Mouse (Mus musculus) forebrain, embryonic 16.5 days (tissue): ENCODE results near the gene Scn3a. TPM values are rescaled to one million over a fixed set of nuclear protein-coding genes. Genes with fewer than 3 reads are reported as not detected.
"Not testable (repeated sequence)": the region's sequence is repeated elsewhere in the genome, so short reads cannot be mapped to it uniquely, and the experiment has no call there.

Experiments used
- ATAC-seq: fragments of 200-750 bp; cut with Nextera tagmentation; 2 replicates; pipeline ENCODE4 v1.8.0; 2017; ENCODE audit warnings: mild to moderate bottlenecking, moderate library complexity
- H3K27ac ChIP-seq: fragments of 300-500 bp; sonication (generic); 2 replicates; pipeline ENCODE4 v1.5.1; 2014; ENCODE audit warnings: low read length, control low read depth
- H3K27me3 ChIP-seq: fragments of 300-500 bp; sonication (generic); replicated peaks from 2 replicates; pipeline ENCODE4 v1.6.1; 2014; ENCODE audit warnings: low read length; ENCODE audit not compliant: control insufficient read depth, insufficient read depth
- H3K36me3 ChIP-seq: fragments of 300-500 bp; sonication (generic); 2 replicates; pipeline ENCODE4 v1.6.1; 2014; ENCODE audit not compliant: control insufficient read depth, insufficient read depth
- H3K4me1 ChIP-seq: fragments of 300-500 bp; sonication (generic); replicated peaks from 2 replicates; pipeline ENCODE4 v1.6.1; 2014; ENCODE audit warnings: low read length; ENCODE audit not compliant: control insufficient read depth, insufficient read depth
- H3K4me2 ChIP-seq: fragments of 300-500 bp; sonication (generic); 2 replicates; pipeline ENCODE4 v1.6.1; 2014; ENCODE audit warnings: mild to moderate bottlenecking, low read length, control low read depth
- H3K4me3 ChIP-seq: fragments of 300-500 bp; sonication (generic); replicated peaks from 2 replicates; pipeline ENCODE4 v1.5.1; 2014; ENCODE audit warnings: mild to moderate bottlenecking, low read length, control low read depth
- H3K9ac ChIP-seq: fragments of 300-500 bp; sonication (generic); replicated peaks from 2 replicates; pipeline ENCODE4 v1.6.1; 2014; ENCODE audit warnings: low read depth, low read length, control low read depth
- H3K9me3 ChIP-seq: fragments of 300-500 bp; sonication (generic); 2 replicates; pipeline ENCODE4 v1.6.1; 2016; ENCODE audit warnings: low read length; ENCODE audit not compliant: control insufficient read depth
- WGBS: fragments of 180-500 bp; shearing (Covaris S2); extraction: QIAGEN DNeasy Blood & Tissue Kit; methylation state at CpG from one replicate; pipeline ENCODE4 v1.1.7; 2014; 5-methylcytosine and 5-hydroxymethylcytosine counted together
- polyA plus RNA-seq: library from polyadenylated mRNA; unstranded; fragments of >200 nt; fragmentation: Nextera tagmentation; extraction: Ambion mirVana; gene quantifications from 2 replicates; pipeline ENCODE4 v1.2.1, GENCODE M21; 2015

Gene Scn3a
- polyA plus RNA-seq, 1 experiment from 2014 or later = 57.4 TPM

DNA sequence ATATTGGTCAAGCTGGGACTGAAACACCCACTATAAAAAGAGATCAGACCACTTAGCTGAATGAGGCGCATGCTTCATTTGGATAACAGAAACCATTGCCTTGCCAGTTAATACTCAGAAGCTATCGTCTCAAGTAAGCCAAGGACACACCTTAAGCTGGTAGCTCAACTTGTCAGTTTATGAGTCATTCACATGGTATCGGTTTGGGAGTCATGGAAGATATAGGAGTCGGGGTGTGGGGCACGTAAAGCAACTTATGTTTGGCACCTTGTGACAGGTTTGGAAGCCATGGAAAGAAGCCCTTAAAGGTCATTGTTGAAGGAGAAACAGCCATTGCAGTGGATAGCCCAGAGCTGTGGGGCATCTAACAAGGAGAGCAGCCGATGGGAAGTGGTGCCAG is 113.7 kb downstream of the Scn3a start:
- H3K36me3 ChIP-seq = no peaks in the 10 kb centered on the region
- ATAC-seq = no peak
- H3K27me3 ChIP-seq = no peaks in the 10 kb centered on the region
- H3K4me2 ChIP-seq = no peak overlapping the region
- peaks cover 3% of the 10 kb centered on the region; the same call in 1 of the 2 replicates for H3K4me1 ChIP-seq
- H3K27ac ChIP-seq = no peak overlapping the region
- H3K4me3 ChIP-seq = no peak overlapping the region
- H3K9ac ChIP-seq = no peak overlapping the region
- 95% methylated on average over 6 of the region's 6 CpGs for WGBS
- H3K9me3 ChIP-seq = no peaks in the 10 kb centered on the region

DNA sequence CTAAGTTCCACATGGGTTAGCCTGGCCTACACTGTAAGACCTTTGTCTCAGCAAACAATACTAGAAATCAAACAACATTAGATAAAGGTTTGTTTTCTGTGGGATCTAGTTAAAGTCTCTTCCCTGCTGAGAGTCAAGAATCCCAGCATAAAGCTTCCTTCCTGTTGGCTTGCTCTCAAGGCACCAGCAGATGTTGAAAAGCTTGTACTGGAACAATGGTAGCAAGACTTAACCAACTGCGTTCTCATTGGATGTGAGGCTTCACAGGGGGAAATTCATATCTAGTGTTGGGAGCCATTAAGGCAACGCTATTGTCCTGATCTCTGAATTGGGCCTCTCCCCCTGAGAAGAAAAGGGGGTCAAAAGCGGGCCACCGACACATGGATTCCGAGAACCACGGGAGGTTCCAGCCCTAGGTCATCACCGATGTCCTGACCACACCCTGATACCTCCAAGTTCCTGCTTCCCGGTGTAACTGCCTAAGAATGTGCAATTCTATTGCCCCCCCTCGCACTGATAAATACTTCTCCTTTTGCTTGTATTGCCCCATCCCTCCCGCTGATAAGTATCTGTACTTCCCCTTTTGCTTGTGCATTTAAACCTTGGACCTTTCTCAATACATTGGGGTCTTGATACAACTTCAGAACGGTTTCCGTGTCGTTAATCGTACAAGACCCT is 115.9 kb downstream of the Scn3a start:
- H3K4me1 ChIP-seq, H3K9ac ChIP-seq, ATAC-seq, H3K4me2 ChIP-seq, H3K4me3 ChIP-seq, H3K27me3 ChIP-seq, H3K36me3 ChIP-seq, H3K9me3 ChIP-seq, H3K27ac ChIP-seq: not testable (repeated sequence)
- 94% methylated on average over 12 of the region's 14 CpGs for WGBS

DNA sequence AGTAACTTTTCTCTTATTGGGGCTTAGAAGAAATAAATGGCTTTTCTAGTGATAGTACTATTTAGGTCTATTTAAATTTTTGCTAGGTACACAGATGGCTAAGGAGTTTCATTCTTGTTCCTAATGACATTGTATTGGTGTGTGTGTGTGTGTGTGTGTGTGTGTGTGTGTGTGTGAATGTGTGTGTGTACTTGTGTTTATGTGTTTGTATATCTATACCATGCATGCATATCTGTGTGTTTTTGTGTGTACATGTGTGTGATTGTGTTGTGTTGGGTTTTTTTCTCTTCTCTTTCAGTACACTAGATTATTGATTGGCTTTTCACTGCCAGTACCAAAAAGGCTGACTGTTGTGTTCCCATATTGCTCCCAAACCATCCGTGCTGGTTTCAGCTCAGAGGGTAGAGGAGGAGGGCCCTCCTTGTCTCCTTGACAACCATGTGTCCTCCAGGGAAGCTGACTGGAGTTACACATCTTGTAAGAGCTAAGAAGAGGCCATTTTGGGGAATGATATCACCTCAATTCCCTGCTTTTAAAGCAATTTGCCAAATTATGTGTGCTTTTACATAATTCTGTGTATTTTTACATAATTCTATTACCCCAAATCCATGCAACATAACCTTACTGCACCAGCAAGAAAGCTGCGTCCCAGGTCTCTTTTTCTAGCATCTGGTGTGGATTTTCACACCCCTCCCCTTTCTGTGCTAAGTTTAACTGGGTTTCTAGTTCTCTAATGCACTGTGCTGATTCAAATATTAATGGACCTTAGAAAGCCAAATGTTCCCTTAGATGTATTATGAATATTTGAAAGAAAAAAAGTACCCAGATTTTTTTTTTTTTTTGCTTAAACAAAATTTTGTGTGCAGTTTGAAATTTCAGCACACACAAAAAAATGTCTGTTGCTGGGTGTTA is 116.7 kb downstream of the Scn3a start:
- Histone ChIP-seq H3K36me3 (no peaks in the 10 kb centered on the region), H3K4me2 (no peak overlapping the region), H3K9ac (no peak overlapping the region), H3K9me3 (no peaks in the 10 kb centered on the region), H3K27me3 (no peaks in the 10 kb centered on the region), H3K4me1 (peaks cover 3% of the 10 kb centered on the region; the same call in 1 of the 2 replicates), H3K27ac (no peak overlapping the region), H3K4me3 (no peak overlapping the region)
- ATAC-seq = peak; percentile 61; the same call in 1 of the 2 replicates
- WGBS = 42% methylated on average over 2 of the region's 2 CpGs

DNA sequence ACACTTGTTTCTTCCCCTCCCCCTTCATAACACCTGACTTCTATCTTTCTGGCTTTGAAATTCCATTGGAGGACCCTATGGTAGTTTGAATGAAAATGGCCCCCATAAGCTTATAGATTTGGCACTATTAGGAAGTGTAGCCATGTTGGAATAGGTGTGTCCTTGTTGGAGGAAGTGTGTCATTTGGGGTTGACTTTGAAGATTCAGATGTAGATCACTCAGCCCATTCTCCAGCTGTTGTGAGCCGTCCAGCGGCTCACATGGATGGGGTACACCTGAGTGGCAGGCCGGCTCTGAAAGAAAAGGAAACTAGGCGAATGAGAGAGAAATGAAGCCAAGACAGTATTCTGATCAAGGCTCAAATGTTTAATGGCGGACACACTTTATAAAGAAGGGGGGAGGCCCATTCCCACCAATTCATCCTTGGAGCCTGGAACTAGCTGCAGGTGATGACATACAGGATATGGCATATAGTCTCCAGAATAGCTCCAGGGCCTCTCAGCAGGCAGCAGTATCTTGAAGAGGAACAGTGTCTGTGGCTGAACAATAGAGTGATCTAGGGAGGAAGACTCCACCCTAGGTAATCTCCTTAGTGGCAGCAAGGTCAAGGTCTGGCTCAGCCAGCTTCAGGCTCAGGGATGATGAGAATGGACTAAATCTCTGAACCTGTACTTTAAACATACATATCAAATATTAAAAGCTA is 118.2 kb downstream of the Scn3a start:
- H3K9ac ChIP-seq = no peak overlapping the region
- no peak overlapping the region for H3K27ac ChIP-seq
- ATAC-seq = no peak
- no peak overlapping the region for H3K4me3 ChIP-seq
- no peaks in the 10 kb centered on the region for H3K9me3 ChIP-seq
- WGBS = 95% methylated on average over 5 of the region's 5 CpGs
- H3K36me3 ChIP-seq = no peaks in the 10 kb centered on the region
- no peak overlapping the region for H3K4me2 ChIP-seq
- H3K27me3 ChIP-seq = no peaks in the 10 kb centered on the region
- peaks cover 3% of the 10 kb centered on the region; the same call in 1 of the 2 replicates for H3K4me1 ChIP-seq

DNA sequence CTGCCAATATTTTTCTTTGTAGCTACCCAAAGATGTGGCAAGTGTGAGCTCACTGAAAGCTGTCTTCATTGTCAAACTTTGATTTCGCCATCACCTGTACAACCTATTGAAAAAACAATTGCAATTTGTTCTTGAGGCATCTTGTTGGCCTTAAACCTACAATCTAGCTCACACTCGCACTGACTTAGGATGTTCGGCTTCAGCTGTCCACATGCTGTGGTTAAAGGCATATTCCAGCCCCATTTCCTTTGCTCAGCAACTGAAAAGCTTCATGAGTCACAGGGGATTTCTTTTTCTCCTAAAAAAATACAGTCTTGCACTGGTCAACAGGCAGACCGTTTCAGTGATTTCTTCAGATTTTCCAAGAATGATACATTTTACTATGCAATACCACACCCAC is 124.3 kb downstream of the Scn3a start:
- no peaks in the 10 kb centered on the region for H3K27me3 ChIP-seq
- no peak for ATAC-seq
- WGBS = 91% methylated on average over 4 of the region's 4 CpGs

DNA sequence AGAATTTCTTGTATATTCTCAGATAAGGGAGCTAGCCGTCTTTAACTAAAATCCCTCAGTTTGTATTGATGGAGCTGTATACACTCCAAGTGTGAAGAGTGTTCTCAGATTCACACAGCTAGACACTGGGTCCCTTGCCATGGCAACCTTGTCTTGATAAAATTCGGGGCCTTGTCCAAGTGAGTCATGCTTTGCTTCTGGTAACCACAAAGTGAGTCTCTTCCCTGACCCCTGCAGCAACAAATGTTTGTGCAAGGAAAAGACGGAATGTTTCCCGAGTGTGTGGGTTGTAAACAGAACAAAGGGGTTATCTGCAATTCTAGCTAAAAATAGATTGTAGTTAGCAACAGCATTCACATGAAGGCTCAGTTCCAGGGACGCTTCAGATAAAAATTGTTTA is 125.9 kb downstream of the Scn3a start:
- H3K9me3 ChIP-seq = no peaks in the 10 kb centered on the region
- no peak for ATAC-seq
- H3K36me3 ChIP-seq = no peaks in the 10 kb centered on the region
- no peaks in the 10 kb centered on the region for H3K4me1 ChIP-seq
- no peaks in the 10 kb centered on the region for H3K27me3 ChIP-seq
- no peak overlapping the region for H3K4me2 ChIP-seq
- no peak overlapping the region for H3K9ac ChIP-seq
- WGBS = 56% methylated on average over 5 of the region's 5 CpGs
- 0 out of 2 replicates have a peak overlapping the region, but pooled peaks have one; percentile 37 for H3K27ac ChIP-seq
- no peak overlapping the region for H3K4me3 ChIP-seq

More for the DNA sequence above, 124.3 kb downstream of the Scn3a start:
- no peak overlapping the region for H3K4me3 ChIP-seq
- H3K9me3 ChIP-seq = no peaks in the 10 kb centered on the region
- no peak overlapping the region for H3K9ac ChIP-seq
- H3K4me2 ChIP-seq = no peak overlapping the region
- no peak overlapping the region for H3K27ac ChIP-seq
- no peaks in the 10 kb centered on the region for H3K4me1 ChIP-seq
- no peaks in the 10 kb centered on the region for H3K36me3 ChIP-seq

DNA sequence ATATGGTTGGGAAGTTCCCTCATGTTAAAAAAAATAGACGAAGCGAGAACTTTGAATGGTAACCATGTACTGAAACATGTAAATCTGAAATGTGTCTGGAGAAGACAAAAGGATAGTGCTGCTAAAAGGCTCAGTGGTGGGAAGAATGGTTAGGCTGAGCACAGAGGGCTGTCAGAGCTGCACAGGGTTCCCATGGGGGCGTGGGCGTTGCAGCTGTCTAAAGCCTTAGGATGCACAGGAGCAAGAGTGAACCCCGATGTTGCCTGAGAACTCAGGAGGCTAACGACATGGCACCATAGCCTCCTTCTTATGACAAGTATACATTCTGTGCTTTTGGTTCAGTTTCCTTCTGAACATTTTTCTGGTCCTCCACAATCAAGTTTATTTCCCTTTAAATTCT is 126.3 kb downstream of the Scn3a start:
- no peaks in the 10 kb centered on the region for H3K27me3 ChIP-seq
- H3K36me3 ChIP-seq = no peaks in the 10 kb centered on the region
- WGBS = 78% methylated on average over 6 of the region's 6 CpGs
- no peaks in the 10 kb centered on the region for H3K4me1 ChIP-seq
- H3K9ac ChIP-seq = no peak overlapping the region
- no peak overlapping the region for H3K4me2 ChIP-seq
- no peaks in the 10 kb centered on the region for H3K9me3 ChIP-seq
- no peak for ATAC-seq
- H3K27ac ChIP-seq = no peak overlapping the region
- no peak overlapping the region for H3K4me3 ChIP-seq

DNA sequence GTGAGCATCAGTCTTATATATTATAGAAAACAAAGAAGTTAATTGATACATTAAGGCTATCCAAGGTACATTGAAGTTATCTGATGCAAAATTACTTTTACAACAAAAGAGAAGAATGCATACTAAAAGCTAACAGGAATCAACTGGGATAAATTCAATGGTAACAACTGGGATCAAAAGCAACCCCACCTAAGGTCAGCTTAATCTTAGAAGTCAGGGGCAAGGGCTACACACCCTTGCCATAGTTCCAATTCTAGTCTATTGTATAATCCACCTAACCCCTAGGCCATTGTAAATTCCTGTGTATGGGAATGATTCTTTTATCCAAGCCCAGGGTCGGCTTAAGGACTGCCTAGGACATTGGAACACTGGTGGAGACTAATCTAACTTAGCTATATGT is 130.5 kb downstream of the Scn3a start:
- Histone ChIP-seq H3K9me3 (no peaks in the 10 kb centered on the region), H3K9ac (no peak overlapping the region), H3K4me1 (no peaks in the 10 kb centered on the region), H3K4me3 (no peak overlapping the region), H3K4me2 (no peak overlapping the region), H3K27ac (no peak overlapping the region), H3K36me3 (no peaks in the 10 kb centered on the region), H3K27me3 (no peaks in the 10 kb centered on the region)
- 49% methylated on average over 1 of the region's 1 CpGs for WGBS
- ATAC-seq = no peak

DNA sequence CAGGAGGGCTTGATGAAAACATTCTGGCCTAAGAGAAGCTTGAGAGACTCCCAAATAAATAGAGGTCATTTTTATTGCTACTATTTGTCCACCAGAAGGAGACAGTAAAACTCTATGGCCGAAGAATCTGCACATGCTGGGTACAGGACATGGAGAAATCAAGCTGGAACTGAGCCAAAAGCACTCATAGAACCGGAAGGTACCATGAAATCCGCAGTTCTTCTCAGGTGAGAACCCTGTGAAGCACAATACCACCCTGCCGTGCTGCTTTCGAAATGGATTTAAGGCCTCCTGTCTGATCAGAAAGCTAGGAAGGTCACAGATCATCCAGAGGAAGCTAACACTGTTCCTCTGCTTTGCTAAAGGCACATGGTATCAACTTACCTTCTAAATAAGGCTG is 143.9 kb downstream of the Scn3a start:
- Histone ChIP-seq H3K4me2 (no peak overlapping the region), H3K9ac (no peak overlapping the region), H3K27ac (no peak overlapping the region), H3K9me3 (no peaks in the 10 kb centered on the region), H3K4me1 (no peaks in the 10 kb centered on the region), H3K4me3 (no peak overlapping the region), H3K27me3 (no peaks in the 10 kb centered on the region), H3K36me3 (no peaks in the 10 kb centered on the region)
- 74% methylated on average over 5 of the region's 5 CpGs for WGBS
- ATAC-seq = no peak
